Mouse (Mus musculus) kidney, adult 11 months (tissue): Measurements from ENCODE around the gene Gins3.
"Not testable (repeated sequence)": the region's sequence is repeated elsewhere in the genome, so short reads cannot be mapped to it uniquely, and the experiment has no call there.

Experiments used
- DNase-seq: peaks from one replicate; pipeline ENCODE4 v3.0.0; 2022

Gene Gins3

GRCm38 (mm10) chr8:95653351-95653750, 20.1 kb downstream of the Gins3 start:
- no peak for DNase-seq

- DNase-seq = no peak
Observed at GRCm38 (mm10) chr8:95655831-95656230, 22.6 kb downstream of the Gins3 start.

- no peak for DNase-seq
Observed at GRCm38 (mm10) chr8:95656316-95657002, 23.2 kb downstream of the Gins3 start.

- DNase-seq = no peak
Observed at GRCm38 (mm10) chr8:95657523-95657922, 24.3 kb downstream of the Gins3 start.

GRCm38 (mm10) chr8:95660334-95660882, 27.2 kb downstream of the Gins3 start:
- no peak for DNase-seq

- no peak for DNase-seq
Observed at GRCm38 (mm10) chr8:95661085-95661484, 27.8 kb downstream of the Gins3 start.

GRCm38 (mm10) chr8:95661575-95661974, 28.3 kb downstream of the Gins3 start:
- DNase-seq = no peak

- no peak for DNase-seq
Observed at GRCm38 (mm10) chr8:95662885-95663598, 29.8 kb downstream of the Gins3 start.

- DNase-seq = no peak
Observed at GRCm38 (mm10) chr8:95663599-95663949, 30.3 kb downstream of the Gins3 start.

- not testable (repeated sequence) for DNase-seq
Observed at GRCm38 (mm10) chr8:95665813-95666452, 32.7 kb downstream of the Gins3 start.

- no peak for DNase-seq
Observed at GRCm38 (mm10) chr8:95668163-95668958, 35.1 kb downstream of the Gins3 start.

GRCm38 (mm10) chr8:95669967-95670366, 36.7 kb downstream of the Gins3 start:
- DNase-seq = no peak

GRCm38 (mm10) chr8:95671861-95672260, 38.6 kb downstream of the Gins3 start:
- no peak for DNase-seq

GRCm38 (mm10) chr8:95672811-95673210, 39.6 kb downstream of the Gins3 start:
- no peak for DNase-seq

- DNase-seq = no peak
Observed at GRCm38 (mm10) chr8:95676631-95677030, 43.4 kb downstream of the Gins3 start, which contains the start of gene Ndrg4. Gene Ndrg4 (plus strand): TSS chr8:95676980.

GRCm38 (mm10) chr8:95677591-95678023, 44.4 kb downstream of the Gins3 start:
- no peak for DNase-seq

GRCm38 (mm10) chr8:95678024-95678611, 44.9 kb downstream of the Gins3 start:
- no peak for DNase-seq

GRCm38 (mm10) chr8:95688073-95688672, 54.9 kb downstream of the Gins3 start:
- DNase-seq = no peak

- no peak for DNase-seq
Observed at GRCm38 (mm10) chr8:95690929-95691541, 57.8 kb downstream of the Gins3 start.

- no peak for DNase-seq
Observed at GRCm38 (mm10) chr8:95694631-95695030, 61.4 kb downstream of the Gins3 start.
